Mouse (Mus musculus) adrenal gland (tissue): Measurements from ENCODE around the gene Nfyb.

Experiments
- intact Hi-C: fragments of 180-260 bp; cut with DNase I; formaldehyde crosslinking; loops from one replicate; pipeline ENCODE4 v1.15.1; 2025

Nfyb gene

GRCm38 (mm10) chr10:82780322-82780721 is 16.4 kb upstream of the Nfyb start:
- intact Hi-C loops: no loop called here

GRCm38 (mm10) chr10:82779831-82780230 is 15.9 kb upstream of the Nfyb start:
- intact Hi-C loops: no loop called here

- intact Hi-C loops: no loop called here
These were observed 15.0 kb upstream of the Nfyb start for GRCm38 (mm10) chr10:82778791-82779549.

- intact Hi-C loops: no loop called here
These were observed 13.9 kb upstream of the Nfyb start for GRCm38 (mm10) chr10:82777886-82778285.

DNA sequence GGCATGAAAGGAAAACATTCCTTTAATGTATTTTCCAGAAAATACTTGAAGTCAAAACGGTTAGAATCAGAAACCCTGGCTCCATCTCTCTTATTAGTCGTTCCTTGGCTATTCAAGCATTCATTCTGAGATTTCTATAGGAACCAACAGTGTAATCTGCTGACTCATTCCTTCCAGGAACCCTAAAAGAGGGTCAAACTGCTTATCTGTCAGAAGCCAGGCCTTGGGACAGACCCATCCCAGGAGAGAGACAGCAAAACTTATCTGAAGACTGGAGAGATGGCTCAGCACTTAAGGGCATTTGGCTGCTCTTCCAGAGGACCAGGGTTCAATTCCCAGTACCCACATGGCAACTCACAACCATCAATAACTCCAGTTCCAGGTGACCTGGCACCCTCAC is 13.1 kb upstream of the Nfyb start:
- intact Hi-C loops: no loop called here

GRCm38 (mm10) chr10:82774841-82775240 is 10.9 kb upstream of the Nfyb start:
- intact Hi-C loops: no loop called here

- intact Hi-C loops: no loop called here
These were observed 7.7 kb upstream of the Nfyb start for GRCm38 (mm10) chr10:82771595-82772170.

DNA sequence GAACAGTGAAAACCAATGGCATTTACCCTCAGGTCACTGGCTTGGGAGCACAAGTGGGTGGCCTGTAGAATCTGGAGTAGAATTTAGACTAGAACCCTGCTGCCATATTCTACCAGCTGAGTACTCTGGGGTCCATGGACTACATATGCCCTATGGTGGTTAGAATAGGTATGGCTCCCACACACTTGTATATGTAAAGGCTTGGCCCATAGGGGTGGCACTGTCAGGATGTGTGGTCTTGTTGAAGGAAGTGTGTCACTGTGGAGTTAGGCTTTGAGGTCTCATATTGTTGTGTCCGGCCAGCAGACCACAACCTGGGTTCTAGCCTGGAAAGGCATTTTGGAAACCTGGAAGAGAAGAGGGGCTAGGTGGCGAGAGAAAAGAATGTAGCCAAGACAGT is 6.8 kb upstream of the Nfyb start:
- intact Hi-C loops: no loop called here

DNA sequence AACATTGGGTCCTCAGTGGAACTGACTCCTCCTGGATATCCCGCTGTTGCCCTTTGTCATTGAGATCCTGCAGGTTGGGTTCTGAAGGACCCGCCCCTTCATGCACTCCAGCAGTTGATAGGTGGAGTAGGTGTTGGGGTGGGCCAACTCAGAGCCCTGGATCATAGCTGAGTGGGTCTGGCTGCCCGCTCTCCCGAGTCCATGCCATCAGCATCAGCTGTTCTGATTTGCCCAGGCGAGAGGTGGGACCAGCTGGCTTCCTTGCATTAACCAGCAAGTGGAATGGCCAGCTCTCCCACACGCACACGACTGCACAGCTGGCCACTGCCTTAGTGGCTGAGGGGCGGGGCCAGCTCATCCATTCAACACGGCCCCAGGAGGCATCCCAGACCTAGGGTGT is 5.0 kb upstream of the Nfyb start:
- intact Hi-C loops: no loop called here

GRCm38 (mm10) chr10:82762756-82763681 is 925 bp downstream of the Nfyb start:
- intact Hi-C loops: no loop called here

- intact Hi-C loops: no loop called here
These were observed 2.7 kb downstream of the Nfyb start for GRCm38 (mm10) chr10:82761037-82761811.

GRCm38 (mm10) chr10:82759706-82760105 is 4.2 kb downstream of the Nfyb start:
- intact Hi-C loops: no loop called here

GRCm38 (mm10) chr10:82758878-82759277 is 5.1 kb downstream of the Nfyb start:
- intact Hi-C loops: no loop called here

DNA sequence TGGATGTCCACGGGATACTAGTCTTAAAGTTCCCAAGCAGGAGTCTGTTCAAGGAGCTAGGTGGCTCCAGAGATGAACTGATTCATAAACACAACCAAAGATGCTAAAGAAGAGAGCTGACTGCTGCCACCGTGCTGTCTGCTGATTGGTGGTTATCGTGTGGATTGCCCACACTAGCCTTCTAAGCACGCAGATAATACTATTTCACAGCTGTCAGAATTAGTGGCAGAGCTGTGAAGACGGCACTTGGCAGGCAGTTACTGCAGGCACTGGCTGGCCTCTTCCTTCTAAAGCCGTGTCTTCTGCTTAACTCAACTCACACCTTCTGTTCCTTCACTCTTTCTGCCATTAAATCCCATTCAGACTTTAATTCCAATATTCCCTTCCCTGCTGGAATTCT is 5.6 kb downstream of the Nfyb start:
- intact Hi-C loops: no loop called here

DNA sequence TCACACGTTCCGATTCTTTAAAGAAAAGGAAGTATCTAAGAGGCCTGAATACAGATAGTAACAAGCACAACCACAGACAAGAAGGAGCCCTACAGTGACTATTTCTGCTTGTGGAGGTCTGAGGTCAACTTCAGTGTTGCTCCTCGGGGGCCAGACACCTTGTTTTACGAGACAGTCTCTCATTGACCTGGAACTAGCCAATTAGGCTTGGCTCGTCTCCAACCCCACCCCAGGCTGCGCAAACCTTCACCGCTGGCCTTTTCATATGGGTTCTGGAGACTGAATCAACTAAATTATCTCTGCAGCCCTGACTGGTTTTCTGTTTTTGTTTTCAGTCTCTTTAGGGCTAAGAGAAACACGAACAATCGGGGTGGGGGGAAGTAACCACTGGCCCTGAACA is 6.6 kb downstream of the Nfyb start:
- intact Hi-C loops: no loop called here

DNA sequence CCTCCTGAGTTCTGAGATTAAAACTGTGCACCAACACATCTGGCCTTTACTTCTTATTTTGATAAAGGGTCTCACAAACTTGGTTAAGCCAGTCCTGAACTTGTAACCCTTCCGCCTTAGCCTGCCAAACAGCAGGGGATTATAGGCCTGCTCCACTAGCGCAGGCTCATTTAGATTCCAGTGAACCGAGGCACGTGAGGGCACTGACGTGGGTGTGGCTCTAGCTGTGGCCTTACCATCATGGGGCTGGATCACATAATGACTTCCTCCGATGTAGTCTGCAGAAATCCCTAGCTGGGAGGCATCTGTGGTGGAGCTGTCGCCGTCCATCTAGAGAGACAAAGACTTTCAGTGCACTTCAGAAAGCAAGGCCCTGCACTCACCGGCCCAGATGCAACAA is 7.5 kb downstream of the Nfyb start:
- intact Hi-C loops: no loop called here

GRCm38 (mm10) chr10:82755213-82755890 is 8.6 kb downstream of the Nfyb start:
- intact Hi-C loops: no loop called here

- intact Hi-C loops: no loop called here
These were observed 9.3 kb downstream of the Nfyb start for GRCm38 (mm10) chr10:82754642-82755041.

- intact Hi-C loops: no loop called here
These were observed 11.0 kb downstream of the Nfyb start for GRCm38 (mm10) chr10:82752921-82753320.

DNA sequence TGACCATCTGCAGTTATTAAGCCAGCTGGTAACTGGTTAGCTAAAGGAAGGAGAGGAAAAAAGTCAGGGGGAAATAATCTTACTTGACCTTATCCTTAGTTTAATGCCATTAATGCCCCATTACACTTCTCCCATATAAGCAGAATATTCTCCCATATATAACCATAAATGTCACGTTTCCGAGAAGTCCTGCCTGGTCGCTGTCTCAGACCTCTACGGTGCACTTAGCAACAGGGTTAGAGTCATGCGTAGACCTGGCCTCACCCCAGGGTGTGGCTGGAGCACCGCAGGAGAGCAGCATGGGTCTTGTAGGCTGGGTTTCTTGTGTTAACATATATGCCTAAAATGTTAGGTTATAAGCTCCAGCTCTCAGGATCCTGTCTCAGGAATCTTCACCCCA is 13.2 kb downstream of the Nfyb start:
- intact Hi-C loops: no loop called here
